Mouse (Mus musculus) embryonic facial prominence, embryonic 13.5 days (tissue): ENCODE data around the gene Gm5134. TPM values are rescaled to one million over a fixed set of nuclear protein-coding genes. Genes with fewer than 3 reads are reported as not detected.
"Not testable (repeated sequence)": the region's sequence is repeated elsewhere in the genome, so short reads cannot be mapped to it uniquely, and the experiment has no call there.

Experiments used
- ATAC-seq: fragments of 200-750 bp; cut with Nextera tagmentation; 2 replicates; pipeline ENCODE4 v1.8.0; 2017; ENCODE audit warnings: low read depth; ENCODE audit not compliant: insufficient number of reproducible peaks, insufficient read depth, low FRiP score, low TSS enrichment
- H3K27ac ChIP-seq: fragments of 300-500 bp; sonication (generic); 2 replicates; pipeline ENCODE4 v1.5.1; 2015; ENCODE audit warnings: moderate library complexity, mild to moderate bottlenecking, inconsistent platforms
- H3K27me3 ChIP-seq: fragments of 300-500 bp; sonication (generic); 2 replicates; pipeline ENCODE4 v1.6.1; 2015; ENCODE audit warnings: mild to moderate bottlenecking, inconsistent platforms
- H3K36me3 ChIP-seq: fragments of 300-500 bp; sonication (generic); 2 replicates; pipeline ENCODE4 v1.6.1; 2015; ENCODE audit warnings: mild to moderate bottlenecking, inconsistent platforms
- H3K4me1 ChIP-seq: fragments of 300-500 bp; sonication (generic); 2 replicates; pipeline ENCODE4 v1.6.1; 2015; ENCODE audit warnings: inconsistent platforms
- H3K4me2 ChIP-seq: fragments of 300-500 bp; sonication (generic); 2 replicates; pipeline ENCODE4 v1.6.1; 2015; ENCODE audit warnings: moderate library complexity, mild to moderate bottlenecking, inconsistent platforms
- H3K4me3 ChIP-seq: fragments of 300-500 bp; sonication (generic); 2 replicates; pipeline ENCODE4 v1.5.1; 2015; ENCODE audit warnings: mild to moderate bottlenecking, inconsistent platforms
- H3K9ac ChIP-seq: fragments of 300-500 bp; sonication (generic); 2 replicates; pipeline ENCODE4 v1.6.1; 2015; ENCODE audit warnings: mild to moderate bottlenecking, inconsistent platforms
- H3K9me3 ChIP-seq: fragments of 300-500 bp; sonication (generic); 2 replicates; pipeline ENCODE4 v1.6.1; 2016; ENCODE audit warnings: inconsistent platforms
- WGBS: fragments of 180-500 bp; shearing (Covaris S2); methylation state at CpG from one replicate; pipeline ENCODE4 v1.1.7; 2015; ENCODE audit warnings: mixed read lengths; 5-methylcytosine and 5-hydroxymethylcytosine counted together
- polyA plus RNA-seq: library from polyadenylated mRNA; unstranded; fragments of >200 nt; fragmentation: Nextera tagmentation; extraction: Ambion mirVana; gene quantifications from 2 replicates; pipeline ENCODE4 v1.2.1, GENCODE M21; 2015

Gene Gm5134
- polyA plus RNA-seq, 1 experiment from 2014 or later = not detected

GRCm38 (mm10) chr10:75975216-75975615, 20.9 kb downstream of the Gm5134 start:
- 74% methylated on average over 5 of the region's 5 CpGs for WGBS
- H3K27me3 ChIP-seq = no peaks in the 10 kb centered on the region
- no peaks in the 10 kb centered on the region for H3K36me3 ChIP-seq
- H3K4me2 ChIP-seq = no peak overlapping the region
- ATAC-seq = no peak
- H3K4me3 ChIP-seq = no peak overlapping the region
- no peak overlapping the region for H3K27ac ChIP-seq
- no peaks in the 10 kb centered on the region for H3K9me3 ChIP-seq
- no peaks in the 10 kb centered on the region for H3K4me1 ChIP-seq
- no peak overlapping the region for H3K9ac ChIP-seq

GRCm38 (mm10) chr10:75978119-75978834, 24.0 kb downstream of the Gm5134 start:
- 46% methylated on average over 10 of the region's 10 CpGs for WGBS
- Histone ChIP-seq H3K4me2 (no peak overlapping the region), H3K4me1 (no peaks in the 10 kb centered on the region), H3K27ac (no peak overlapping the region), H3K9ac (no peak overlapping the region), H3K36me3 (no peaks in the 10 kb centered on the region), H3K4me3 (no peak overlapping the region), H3K27me3 (no peaks in the 10 kb centered on the region), H3K9me3 (no peaks in the 10 kb centered on the region)
- no peak for ATAC-seq

- WGBS = 90% methylated on average over 5 of the region's 5 CpGs
- H3K9ac ChIP-seq = no peak overlapping the region
- no peak overlapping the region for H3K4me2 ChIP-seq
- no peak overlapping the region for H3K27ac ChIP-seq
- no peaks in the 10 kb centered on the region for H3K36me3 ChIP-seq
- no peaks in the 10 kb centered on the region for H3K4me1 ChIP-seq
- no peaks in the 10 kb centered on the region for H3K9me3 ChIP-seq
- H3K4me3 ChIP-seq = no peak overlapping the region
- no peak for ATAC-seq
- no peaks in the 10 kb centered on the region for H3K27me3 ChIP-seq
Measured at GRCm38 (mm10) chr10:75978835-75979157, 24.5 kb downstream of the Gm5134 start.

- ATAC-seq = no peak
- Histone ChIP-seq H3K27ac (no peak overlapping the region), H3K4me2 (no peak overlapping the region), H3K27me3 (no peaks in the 10 kb centered on the region), H3K9me3 (no peaks in the 10 kb centered on the region), H3K9ac (no peak overlapping the region), H3K4me1 (no peaks in the 10 kb centered on the region), H3K4me3 (no peak overlapping the region), H3K36me3 (no peaks in the 10 kb centered on the region)
- 91% methylated on average over 3 of the region's 3 CpGs for WGBS
Measured at GRCm38 (mm10) chr10:75979432-75979831, 25.1 kb downstream of the Gm5134 start.

- no peak overlapping the region for H3K4me3 ChIP-seq
- H3K4me1 ChIP-seq = no peaks in the 10 kb centered on the region
- 54% methylated on average over 4 of the region's 4 CpGs for WGBS
- H3K9me3 ChIP-seq = no peaks in the 10 kb centered on the region
- no peak overlapping the region for H3K27ac ChIP-seq
- H3K9ac ChIP-seq = no peak overlapping the region
- H3K4me2 ChIP-seq = no peak overlapping the region
- no peaks in the 10 kb centered on the region for H3K27me3 ChIP-seq
- H3K36me3 ChIP-seq = no peaks in the 10 kb centered on the region
- no peak for ATAC-seq
Measured at GRCm38 (mm10) chr10:75990430-75991042, 36.2 kb downstream of the Gm5134 start.

- 87% methylated on average over 15 of the region's 15 CpGs for WGBS
- no peak for ATAC-seq
Measured at GRCm38 (mm10) chr10:75993616-75994240, 39.4 kb downstream of the Gm5134 start.

GRCm38 (mm10) chr10:75994531-75995210, 40.4 kb downstream of the Gm5134 start:
- not testable (repeated sequence) for H3K27me3 ChIP-seq, H3K4me3 ChIP-seq, H3K36me3 ChIP-seq, H3K9ac ChIP-seq, H3K27ac ChIP-seq, ATAC-seq, H3K4me2 ChIP-seq, H3K4me1 ChIP-seq, H3K9me3 ChIP-seq
- WGBS = 79% methylated on average over 13 of the region's 13 CpGs

More at GRCm38 (mm10) chr10:75993616-75994240, 39.4 kb downstream of the Gm5134 start:
- no peak overlapping the region for H3K4me3 ChIP-seq
- H3K4me1 ChIP-seq = no peaks in the 10 kb centered on the region
- H3K9ac ChIP-seq = no peak overlapping the region
- no peaks in the 10 kb centered on the region for H3K36me3 ChIP-seq
- no peak overlapping the region for H3K27ac ChIP-seq
- no peaks in the 10 kb centered on the region for H3K9me3 ChIP-seq
- no peak overlapping the region for H3K4me2 ChIP-seq
- H3K27me3 ChIP-seq = no peaks in the 10 kb centered on the region

- Histone ChIP-seq H3K9ac (no peak overlapping the region), H3K27me3 (no peaks in the 10 kb centered on the region), H3K27ac (no peak overlapping the region), H3K36me3 (no peaks in the 10 kb centered on the region), H3K4me1 (no peaks in the 10 kb centered on the region), H3K4me3 (no peak overlapping the region), H3K9me3 (no peaks in the 10 kb centered on the region), H3K4me2 (no peak overlapping the region)
- 88% methylated on average over 11 of the region's 11 CpGs for WGBS
- ATAC-seq = no peak
Measured at GRCm38 (mm10) chr10:75995463-75995862, 41.1 kb downstream of the Gm5134 start.

- Histone ChIP-seq H3K4me3 (no peak overlapping the region), H3K4me2 (no peak overlapping the region), H3K9ac (no peak overlapping the region), H3K9me3 (no peaks in the 10 kb centered on the region), H3K27me3 (no peaks in the 10 kb centered on the region), H3K36me3 (no peaks in the 10 kb centered on the region), H3K27ac (no peak overlapping the region), H3K4me1 (no peaks in the 10 kb centered on the region)
- ATAC-seq = no peak
- 46% methylated on average over 3 of the region's 3 CpGs for WGBS
Measured at GRCm38 (mm10) chr10:75996315-75996714, 42.0 kb downstream of the Gm5134 start.

- Histone ChIP-seq H3K9ac (no peak overlapping the region), H3K4me1 (peaks cover 4% of the 10 kb centered on the region; the same call in 1 of the 2 replicates), H3K27me3 (no peaks in the 10 kb centered on the region), H3K9me3 (no peaks in the 10 kb centered on the region), H3K4me2 (peak overlapping the region; percentile 3; the same call in 1 of the 2 replicates), H3K4me3 (no peak overlapping the region), H3K27ac (no peak overlapping the region), H3K36me3 (no peaks in the 10 kb centered on the region)
- no peak for ATAC-seq
- 27% methylated on average over 7 of the region's 7 CpGs for WGBS
Measured at GRCm38 (mm10) chr10:76001160-76001559, 46.8 kb downstream of the Gm5134 start.

GRCm38 (mm10) chr10:76002101-76002521, 47.8 kb downstream of the Gm5134 start:
- 30% methylated on average over 3 of the region's 3 CpGs for WGBS
- no peak overlapping the region for H3K4me2 ChIP-seq
- H3K9me3 ChIP-seq = no peaks in the 10 kb centered on the region
- H3K4me1 ChIP-seq = peaks cover 4% of the 10 kb centered on the region; the same call in 1 of the 2 replicates
- no peaks in the 10 kb centered on the region for H3K27me3 ChIP-seq
- no peak overlapping the region for H3K9ac ChIP-seq
- H3K27ac ChIP-seq = peak overlapping the region; percentile 1; the same call in 1 of the 2 replicates
- H3K4me3 ChIP-seq = no peak overlapping the region
- no peak for ATAC-seq
- H3K36me3 ChIP-seq = no peaks in the 10 kb centered on the region
